Mouse (Mus musculus) small intestine, adult 2 months (tissue): ENCODE data around the gene Aqp2.

ENCODE experiments used
- CTCF ChIP-seq: fragments of 200-500 bp; IDR thresholded peaks from 2 replicates; pipeline ENCODE4 v1.5.1; 2012; ENCODE audit warnings: low read depth, mild to moderate bottlenecking, control low read depth, inconsistent platforms, low read length, moderate library complexity, mixed read lengths; ENCODE audit not compliant: insufficient replicate concordance, insufficient read length; ENCODE audit errors: extremely low read depth
- POLR2A ChIP-seq: fragments of 200-500 bp; IDR thresholded peaks from 2 replicates; pipeline ENCODE4 v1.6.1; 2012; ENCODE audit warnings: low read depth, mild to moderate bottlenecking, control low read depth, inconsistent platforms, low read length, moderate library complexity

DNA sequence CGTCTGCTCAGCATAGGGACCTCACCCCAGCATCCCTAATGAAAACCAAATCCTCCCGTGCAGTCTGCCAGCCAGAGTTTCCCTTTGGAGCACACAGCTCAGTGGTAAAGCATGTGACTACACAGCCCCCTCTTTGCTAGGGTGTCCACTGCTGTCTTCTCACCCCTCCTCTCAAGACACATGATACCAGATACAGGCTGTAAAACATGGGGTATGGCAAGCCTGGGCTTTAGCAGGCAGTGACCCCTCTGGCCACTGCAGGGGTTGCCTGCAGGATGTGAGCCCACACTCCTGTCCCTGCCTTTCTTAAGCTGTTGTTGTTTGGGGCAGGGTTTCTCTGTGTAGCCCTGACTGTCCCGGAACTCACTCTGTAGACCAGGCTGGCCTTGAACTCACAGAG is 46.8 kb upstream of the Aqp2 start:
- TF ChIP-seq CTCF, result no peak
- TF ChIP-seq POLR2A, result no peak
